Mouse (Mus musculus) gastrocnemius, adult 18-20 months (tissue): Measurements from ENCODE around the gene Arhgdig. TPM values are rescaled to one million over a fixed set of nuclear protein-coding genes. Genes with fewer than 3 reads are reported as not detected.

Experiments used
- total RNA-seq, 2 experiments: library from RNA; stranded (reverse); gene quantifications; 2 replicates each; pipeline ENCODE4 v1.2.3; 2021

The Arhgdig gene
- total RNA-seq, 2 experiments from 2014 or later = 1.2 to 1.4 TPM

Other genes with a start within 250 kb of the Arhgdig start
- 1 to 10 TPM; 4.4 to 6.5 TPM for gene Capn15, start 222.0 kb downstream of the Arhgdig start, total RNA-seq
- gene Rab11fip3, start 138.2 kb downstream of the Arhgdig start, total RNA-seq = 10 to 100 TPM; 88.9 to 96.2 TPM
- gene Decr2, start 117.4 kb downstream of the Arhgdig start, total RNA-seq = 1 to 10 TPM; 2.6 to 2.8 TPM
- 1 to 10 TPM; 2.5 to 2.9 TPM for gene Nme4, start 112.2 kb downstream of the Arhgdig start, total RNA-seq
- 1 to 10 TPM; 2.0 to 3.9 TPM for gene Tmem8, start 94.5 kb downstream of the Arhgdig start, total RNA-seq
- 10 to 100 TPM; 57.4 to 66.2 TPM for gene Mrpl28, start 84.3 kb downstream of the Arhgdig start, total RNA-seq
- 10 to 100 TPM; 15.7 to 18.2 TPM for gene Axin1, start 69.1 kb downstream of the Arhgdig start, total RNA-seq
- gene Pdia2, start 8.7 kb downstream of the Arhgdig start, total RNA-seq = not detected
- under 1 TPM; 0.48 to 0.66 TPM for gene Rgs11, start 4.8 kb downstream of the Arhgdig start, total RNA-seq
- 10 to 100 TPM; 76.7 to 85.3 TPM for gene Fam234a, start 36.5 kb upstream of the Arhgdig start, total RNA-seq
- 10 to 100 TPM in 1 of 2 experiments, 1 to 10 TPM in 1; 9.6 to 11.6 TPM for gene Luc7l, start 45.1 kb upstream of the Arhgdig start, total RNA-seq
- gene Neurl1b, start 207.0 kb upstream of the Arhgdig start, total RNA-seq = 1 to 10 TPM; 2.6 to 3.0 TPM